Mouse (Mus musculus) neural tube, embryonic 15.5 days (tissue): ENCODE results near the gene Paqr3. TPM values are rescaled to one million over a fixed set of nuclear protein-coding genes. Genes with fewer than 3 reads are reported as not detected.

ENCODE experiments used
- ATAC-seq: fragments of 200-750 bp; cut with Nextera tagmentation; 2 replicates; pipeline ENCODE4 v1.8.0; 2017; ENCODE audit warnings: mild to moderate bottlenecking, moderate TSS enrichment, moderate library complexity; ENCODE audit not compliant: low FRiP score
- H3K27ac ChIP-seq: fragments of 300-500 bp; sonication (generic); replicated peaks from 2 replicates; pipeline ENCODE4 v1.5.1; 2015; ENCODE audit warnings: mild to moderate bottlenecking, inconsistent platforms
- H3K27me3 ChIP-seq: fragments of 300-500 bp; sonication (generic); replicated peaks from 2 replicates; pipeline ENCODE4 v1.6.1; 2015; ENCODE audit warnings: inconsistent platforms
- H3K36me3 ChIP-seq: fragments of 300-500 bp; sonication (generic); 2 replicates; pipeline ENCODE4 v1.6.1; 2015; ENCODE audit warnings: inconsistent platforms
- H3K4me1 ChIP-seq: fragments of 300-500 bp; sonication (generic); 2 replicates; pipeline ENCODE4 v1.6.1; 2015; ENCODE audit warnings: inconsistent platforms
- H3K4me2 ChIP-seq: fragments of 300-500 bp; sonication (generic); 2 replicates; pipeline ENCODE4 v1.6.1; 2015; ENCODE audit warnings: inconsistent platforms, mild to moderate bottlenecking, moderate library complexity
- H3K4me3 ChIP-seq: fragments of 300-500 bp; sonication (generic); replicated peaks from 2 replicates; pipeline ENCODE4 v1.5.1; 2015; ENCODE audit warnings: mild to moderate bottlenecking, inconsistent platforms
- H3K9ac ChIP-seq: fragments of 300-500 bp; sonication (generic); replicated peaks from 2 replicates; pipeline ENCODE4 v1.6.1; 2015; ENCODE audit warnings: mild to moderate bottlenecking, inconsistent platforms
- H3K9me3 ChIP-seq: fragments of 300-500 bp; sonication (generic); replicated peaks from 2 replicates; pipeline ENCODE4 v1.6.1; 2016; ENCODE audit warnings: inconsistent platforms
- WGBS: fragments of 180-500 bp; shearing (Covaris S2); methylation state at CpG from one replicate; pipeline ENCODE4 v1.1.7; 2015; ENCODE audit warnings: mixed read lengths; 5-methylcytosine and 5-hydroxymethylcytosine counted together
- polyA plus RNA-seq: library from polyadenylated mRNA; unstranded; fragments of >200 nt; fragmentation: Nextera tagmentation; extraction: Ambion mirVana; gene quantifications from 2 replicates; pipeline ENCODE4 v1.2.1, GENCODE M21; 2015

Paqr3 gene
- polyA plus RNA-seq: 15.7 and 17.6 TPM in 2 replicates

DNA sequence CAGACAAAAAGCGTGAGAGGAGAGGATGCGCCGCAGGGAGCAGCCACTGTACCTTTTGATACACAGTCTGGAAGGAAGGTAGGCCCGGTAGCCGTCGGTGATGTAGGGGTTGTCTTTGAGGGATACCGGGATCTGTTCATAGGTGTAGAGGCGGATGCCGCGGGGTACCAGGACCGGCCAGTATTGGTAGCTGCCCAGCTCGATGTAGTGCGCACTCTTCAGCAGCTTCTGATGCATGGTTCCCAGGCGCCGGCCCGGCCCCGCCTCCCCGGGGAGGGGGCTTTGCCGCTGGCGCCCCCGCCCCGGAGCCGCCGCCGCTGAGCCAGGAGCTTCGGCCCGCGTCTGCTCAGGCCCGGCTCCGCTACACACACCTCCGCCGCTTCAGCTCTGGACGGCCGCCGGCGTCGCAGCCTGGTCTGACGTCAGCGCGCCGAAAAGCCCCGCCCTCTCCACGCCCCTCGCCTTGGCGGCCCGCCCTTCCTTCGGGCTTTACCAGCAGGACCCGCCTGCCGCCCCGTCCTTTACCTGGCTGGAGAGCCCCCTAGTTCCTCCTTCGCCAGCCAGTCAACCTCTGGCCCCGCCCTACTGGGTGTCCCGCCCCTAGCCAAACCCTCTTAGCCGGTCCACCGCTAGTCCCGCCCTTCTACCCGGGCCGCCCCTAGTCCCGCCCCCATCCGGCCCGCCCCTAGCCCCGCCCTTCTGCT, at the start of gene Paqr3:
Gene Paqr3 (minus strand): TSS at position 390 of the 704 bp plus-strand sequence.
- WGBS: under 1% methylated on average over 61 of the region's 62 CpGs
- peak; percentile 98 for ATAC-seq
- peak within 1 kb of the TSS; percentile 82 for H3K9ac ChIP-seq

GRCm38 (mm10) chr5:97154688-97155087, 43.3 kb upstream of the Paqr3 start:
- Histone ChIP-seq H3K27me3 (no peaks in the 10 kb centered on the region), H3K4me2 (no peak overlapping the region), H3K27ac (no peak overlapping the region), H3K4me3 (no peak overlapping the region), H3K36me3 (no peaks in the 10 kb centered on the region), H3K9ac (no peak overlapping the region), H3K9me3 (no peaks in the 10 kb centered on the region), H3K4me1 (no peaks in the 10 kb centered on the region)
- 9% methylated on average over 1 of the region's 1 CpGs for WGBS
- no peak for ATAC-seq

More for the DNA sequence above, at the start of gene Paqr3:
- H3K4me1 ChIP-seq: peaks cover 31% of the 10 kb centered on the region
- H3K36me3 ChIP-seq: peaks cover 5% of the 10 kb centered on the region; the same call in 1 of the 2 replicates
- no peaks in the 10 kb centered on the region for H3K27me3 ChIP-seq
- H3K27ac ChIP-seq: peak within 1 kb of the TSS; percentile 79
- peak within 1 kb of the TSS; percentile 78 for H3K4me3 ChIP-seq
- no peaks in the 10 kb centered on the region for H3K9me3 ChIP-seq
- H3K4me2 ChIP-seq: peak within 1 kb of the TSS; percentile 60

GRCm38 (mm10) chr5:97135331-97135730, 23.9 kb upstream of the Paqr3 start:
- Histone ChIP-seq H3K4me2 (no peak overlapping the region), H3K36me3 (no peaks in the 10 kb centered on the region), H3K9me3 (no peaks in the 10 kb centered on the region), H3K4me3 (no peak overlapping the region), H3K27me3 (no peaks in the 10 kb centered on the region), H3K9ac (no peak overlapping the region), H3K4me1 (no peaks in the 10 kb centered on the region), H3K27ac (no peak overlapping the region)
- WGBS: 84% methylated on average over 2 of the region's 2 CpGs
- no peak for ATAC-seq

GRCm38 (mm10) chr5:97129589-97129988, 18.2 kb upstream of the Paqr3 start:
- Histone ChIP-seq H3K4me2 (no peak overlapping the region), H3K9me3 (no peaks in the 10 kb centered on the region), H3K4me1 (0 out of 2 replicates have a peak, but pooled peaks cover 3% of the 10 kb centered on the region), H3K36me3 (no peaks in the 10 kb centered on the region), H3K9ac (no peak overlapping the region), H3K4me3 (no peak overlapping the region), H3K27me3 (peaks cover 11% of the 10 kb centered on the region), H3K27ac (no peak overlapping the region)
- WGBS: 82% methylated on average over 2 of the region's 2 CpGs
- ATAC-seq: no peak

GRCm38 (mm10) chr5:97128242-97129226, 17.1 kb upstream of the Paqr3 start:
- Histone ChIP-seq H3K4me2 (no peak overlapping the region), H3K36me3 (no peaks in the 10 kb centered on the region), H3K4me3 (no peak overlapping the region), H3K27ac (no peak overlapping the region), H3K9ac (no peak overlapping the region), H3K4me1 (0 out of 2 replicates have a peak, but pooled peaks cover 3% of the 10 kb centered on the region), H3K27me3 (peaks cover 14% of the 10 kb centered on the region), H3K9me3 (no peaks in the 10 kb centered on the region)
- 43% methylated on average over 21 of the region's 21 CpGs for WGBS
- peak; percentile 65 for ATAC-seq

- Histone ChIP-seq H3K36me3 (no peaks in the 10 kb centered on the region), H3K4me3 (no peak overlapping the region), H3K9ac (no peak overlapping the region), H3K27ac (no peak overlapping the region), H3K27me3 (peaks cover 14% of the 10 kb centered on the region), H3K9me3 (no peaks in the 10 kb centered on the region), H3K4me1 (0 out of 2 replicates have a peak, but pooled peaks cover 3% of the 10 kb centered on the region), H3K4me2 (no peak overlapping the region)
- WGBS: 79% methylated on average over 6 of the region's 6 CpGs
- no peak for ATAC-seq
Observed at GRCm38 (mm10) chr5:97127284-97127683, 15.9 kb upstream of the Paqr3 start.

- peaks cover 14% of the 10 kb centered on the region for H3K27me3 ChIP-seq
- no peak overlapping the region for H3K4me2 ChIP-seq
- no peak overlapping the region for H3K9ac ChIP-seq
- no peaks in the 10 kb centered on the region for H3K9me3 ChIP-seq
- 0 out of 2 replicates have a peak, but pooled peaks cover 3% of the 10 kb centered on the region for H3K4me1 ChIP-seq
- no peaks in the 10 kb centered on the region for H3K36me3 ChIP-seq
- no peak overlapping the region for H3K27ac ChIP-seq
- no peak overlapping the region for H3K4me3 ChIP-seq
- 19% methylated on average over 4 of the region's 4 CpGs for WGBS
- peak; percentile 76 for ATAC-seq
Observed at GRCm38 (mm10) chr5:97126005-97126404, 14.6 kb upstream of the Paqr3 start.

GRCm38 (mm10) chr5:97125459-97125970, 14.1 kb upstream of the Paqr3 start:
- peak; percentile 14; the same call in 1 of the 2 replicates for ATAC-seq
- 0 out of 2 replicates have a peak, but pooled peaks cover 3% of the 10 kb centered on the region for H3K4me1 ChIP-seq
- H3K27ac ChIP-seq: no peak overlapping the region
- H3K27me3 ChIP-seq: peaks cover 14% of the 10 kb centered on the region
- 76% methylated on average over 10 of the region's 10 CpGs for WGBS
- no peak overlapping the region for H3K4me3 ChIP-seq
- no peak overlapping the region for H3K9ac ChIP-seq
- H3K9me3 ChIP-seq: no peaks in the 10 kb centered on the region
- H3K36me3 ChIP-seq: no peaks in the 10 kb centered on the region
- H3K4me2 ChIP-seq: no peak overlapping the region

DNA sequence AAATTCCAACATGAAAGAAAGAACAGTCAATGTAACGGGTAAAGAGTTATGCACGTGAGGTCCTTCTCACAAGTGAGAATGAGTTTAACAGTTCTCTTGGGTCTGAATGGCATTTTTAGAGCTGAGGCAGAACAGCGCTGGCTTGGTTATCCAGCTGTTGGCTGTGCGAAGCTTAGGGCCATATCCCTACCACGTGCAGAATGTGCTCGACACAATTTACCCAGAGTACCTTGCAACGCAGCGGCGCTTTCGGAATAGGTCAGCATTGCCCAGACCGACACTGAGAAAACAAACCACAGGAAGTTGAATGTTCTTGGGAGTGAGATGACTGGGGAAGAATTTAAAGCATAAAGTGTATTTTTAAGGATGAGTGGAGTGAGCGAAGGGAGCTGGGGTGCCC, 13.6 kb upstream of the Paqr3 start:
- H3K27ac ChIP-seq: no peak overlapping the region
- no peaks in the 10 kb centered on the region for H3K36me3 ChIP-seq
- no peak for ATAC-seq
- H3K9me3 ChIP-seq: no peaks in the 10 kb centered on the region
- WGBS: 88% methylated on average over 12 of the region's 12 CpGs
- peaks cover 14% of the 10 kb centered on the region for H3K27me3 ChIP-seq
- H3K4me2 ChIP-seq: no peak overlapping the region
- H3K4me3 ChIP-seq: no peak overlapping the region
- H3K4me1 ChIP-seq: 0 out of 2 replicates have a peak, but pooled peaks cover 3% of the 10 kb centered on the region
- H3K9ac ChIP-seq: no peak overlapping the region

- Histone ChIP-seq H3K27ac (peak overlapping the region; percentile 79; the same call in 1 of the 2 replicates), H3K36me3 (peaks cover 10% of the 10 kb centered on the region; the same call in 1 of the 2 replicates), H3K9me3 (no peaks in the 10 kb centered on the region), H3K4me3 (peak overlapping the region; percentile 78), H3K4me1 (peaks cover 31% of the 10 kb centered on the region), H3K4me2 (peak overlapping the region; percentile 60), H3K27me3 (no peaks in the 10 kb centered on the region), H3K9ac (peak overlapping the region; percentile 82)
- WGBS: 7% methylated on average over 5 of the region's 5 CpGs
- ATAC-seq: no peak
Observed at GRCm38 (mm10) chr5:97110697-97111096, 699 bp downstream of the Paqr3 start.

- H3K4me1 ChIP-seq: peaks cover 31% of the 10 kb centered on the region
- no peak overlapping the region for H3K27ac ChIP-seq
- peak overlapping the region; percentile 78 for H3K4me3 ChIP-seq
- H3K9me3 ChIP-seq: no peaks in the 10 kb centered on the region
- H3K4me2 ChIP-seq: peak overlapping the region; percentile 60
- H3K36me3 ChIP-seq: peaks cover 10% of the 10 kb centered on the region; the same call in 1 of the 2 replicates
- 11% methylated on average over 2 of the region's 2 CpGs for WGBS
- H3K27me3 ChIP-seq: no peaks in the 10 kb centered on the region
- no peak for ATAC-seq
- peak overlapping the region; percentile 82; the same call in 1 of the 2 replicates for H3K9ac ChIP-seq
Observed at GRCm38 (mm10) chr5:97110133-97110532, 1.3 kb downstream of the Paqr3 start.
